Mouse (Mus musculus) lung, embryonic 16.5 days (tissue): ENCODE measurements at regions not wholly inside any gene's neighbourhood (a gene's known extent, or its start where the extent isn't known, plus 50 kb on each side); places are given as distances from the start of the nearest gene placed in this dataset.

Experiments
- ATAC-seq: fragments of 200-750 bp; cut with Nextera tagmentation; 2 replicates; pipeline ENCODE4 v1.8.0; 2017; ENCODE audit warnings: low read depth, mild to moderate bottlenecking, moderate library complexity
- H3K27ac ChIP-seq: fragments of 300-500 bp; sonication (generic); 2 replicates; pipeline ENCODE4 v1.5.1; 2014; ENCODE audit warnings: mild to moderate bottlenecking, control low read depth, low read length
- H3K27me3 ChIP-seq: fragments of 300-500 bp; sonication (generic); 2 replicates; pipeline ENCODE4 v1.6.1; 2014; ENCODE audit warnings: low read depth, low read length, mixed read lengths; ENCODE audit not compliant: control insufficient read depth, insufficient read depth
- H3K36me3 ChIP-seq: fragments of 300-500 bp; sonication (generic); 2 replicates; pipeline ENCODE4 v1.6.1; 2014; ENCODE audit warnings: low read length; ENCODE audit not compliant: control insufficient read depth, insufficient read depth
- H3K4me1 ChIP-seq: fragments of 300-500 bp; sonication (generic); replicated peaks from 2 replicates; pipeline ENCODE4 v1.6.1; 2014; ENCODE audit warnings: low read length, mixed read lengths; ENCODE audit not compliant: control insufficient read depth, insufficient read depth
- H3K4me2 ChIP-seq: fragments of 300-500 bp; sonication (generic); 2 replicates; pipeline ENCODE4 v1.6.1; 2014; ENCODE audit warnings: low read depth, low read length, control low read depth
- H3K4me3 ChIP-seq: fragments of 300-500 bp; sonication (generic); 2 replicates; pipeline ENCODE4 v1.5.1; 2014; ENCODE audit warnings: mild to moderate bottlenecking, low read length, control low read depth
- H3K9ac ChIP-seq: fragments of 300-500 bp; sonication (generic); 2 replicates; pipeline ENCODE4 v1.6.1; 2014; ENCODE audit warnings: low read length, control low read depth
- H3K9me3 ChIP-seq: fragments of 300-500 bp; sonication (generic); 2 replicates; pipeline ENCODE4 v1.6.1; 2016; ENCODE audit warnings: low read length; ENCODE audit not compliant: control insufficient read depth
- WGBS: fragments of 180-500 bp; shearing (Covaris S2); extraction: QIAGEN DNeasy Blood & Tissue Kit; methylation state at CpG from one replicate; pipeline ENCODE4 v1.1.7; 2014; 5-methylcytosine and 5-hydroxymethylcytosine counted together

DNA sequence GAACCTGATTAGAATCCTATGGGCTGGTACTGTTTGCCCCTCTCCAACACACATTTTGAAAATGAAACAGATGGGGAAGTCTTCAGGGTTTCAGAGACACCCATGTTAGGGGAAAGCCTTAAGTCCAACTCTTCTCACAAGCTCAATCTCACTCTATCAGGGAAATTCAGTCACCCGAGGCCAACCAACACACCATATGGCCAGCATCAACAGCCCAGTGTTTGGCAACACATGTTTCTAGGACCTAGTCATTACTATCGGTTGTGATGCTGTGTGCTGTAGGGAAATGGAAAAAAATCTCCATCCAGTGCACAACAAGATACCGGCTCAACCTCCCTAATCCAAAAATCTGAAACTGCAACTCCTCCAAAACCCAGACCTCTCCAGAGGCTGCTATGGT is 124.6 kb upstream of the Ly86 start:
- no peaks in the 10 kb centered on the region for H3K36me3 ChIP-seq
- H3K4me1 ChIP-seq = no peaks in the 10 kb centered on the region
- no peak overlapping the region for H3K27ac ChIP-seq
- no peak overlapping the region for H3K4me3 ChIP-seq
- H3K9me3 ChIP-seq = no peaks in the 10 kb centered on the region
- ATAC-seq = no peak
- no peak overlapping the region for H3K9ac ChIP-seq
- no peak overlapping the region for H3K4me2 ChIP-seq
- no peaks in the 10 kb centered on the region for H3K27me3 ChIP-seq
- WGBS = 62% methylated on average over 3 of the region's 3 CpGs

- H3K27me3 ChIP-seq = no peaks in the 10 kb centered on the region
- H3K36me3 ChIP-seq = no peaks in the 10 kb centered on the region
- WGBS = 57% methylated on average over 4 of the region's 4 CpGs
- no peaks in the 10 kb centered on the region for H3K4me1 ChIP-seq
- H3K9ac ChIP-seq = no peak overlapping the region
- H3K27ac ChIP-seq = no peak overlapping the region
- no peaks in the 10 kb centered on the region for H3K9me3 ChIP-seq
- no peak for ATAC-seq
- H3K4me3 ChIP-seq = no peak overlapping the region
- H3K4me2 ChIP-seq = no peak overlapping the region
Observed at GRCm38 (mm10) chr13:37218596-37218995, 126.4 kb upstream of the Ly86 start.

- Histone ChIP-seq H3K36me3 (no peaks in the 10 kb centered on the region), H3K4me3 (no peak overlapping the region), H3K27ac (no peak overlapping the region), H3K27me3 (no peaks in the 10 kb centered on the region), H3K4me2 (no peak overlapping the region), H3K4me1 (no peaks in the 10 kb centered on the region), H3K9ac (no peak overlapping the region), H3K9me3 (no peaks in the 10 kb centered on the region)
- WGBS = 70% methylated on average over 8 of the region's 8 CpGs
- ATAC-seq = no peak
Observed at GRCm38 (mm10) chr13:37214590-37215282, 130.3 kb upstream of the Ly86 start.

DNA sequence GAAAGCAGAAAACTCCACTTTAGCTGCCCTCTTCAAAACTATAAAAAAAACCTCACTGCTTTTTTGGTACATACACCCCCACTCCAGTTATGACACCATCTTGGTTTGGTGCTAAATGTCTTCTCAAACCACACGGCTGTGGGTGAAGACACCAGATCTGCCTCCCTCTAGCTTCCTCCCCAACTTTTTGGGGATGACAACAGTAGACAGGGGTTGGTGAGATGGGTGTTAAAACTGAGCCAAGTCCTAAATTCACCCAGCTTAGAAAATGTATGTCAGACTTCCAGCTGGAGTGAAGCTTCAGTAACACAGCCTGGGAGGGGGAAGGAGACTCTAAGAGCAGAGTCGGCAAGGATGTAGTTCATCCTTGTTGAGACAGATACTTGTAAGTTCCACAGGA is 147.1 kb upstream of the F13a1 start:
- WGBS = 87% methylated on average over 2 of the region's 2 CpGs
- no peaks in the 10 kb centered on the region for H3K27me3 ChIP-seq
- H3K36me3 ChIP-seq = no peaks in the 10 kb centered on the region
- no peak overlapping the region for H3K27ac ChIP-seq
- no peak overlapping the region for H3K4me3 ChIP-seq
- H3K4me1 ChIP-seq = no peaks in the 10 kb centered on the region
- no peaks in the 10 kb centered on the region for H3K9me3 ChIP-seq
- H3K9ac ChIP-seq = no peak overlapping the region
- no peak for ATAC-seq
- H3K4me2 ChIP-seq = no peak overlapping the region

DNA sequence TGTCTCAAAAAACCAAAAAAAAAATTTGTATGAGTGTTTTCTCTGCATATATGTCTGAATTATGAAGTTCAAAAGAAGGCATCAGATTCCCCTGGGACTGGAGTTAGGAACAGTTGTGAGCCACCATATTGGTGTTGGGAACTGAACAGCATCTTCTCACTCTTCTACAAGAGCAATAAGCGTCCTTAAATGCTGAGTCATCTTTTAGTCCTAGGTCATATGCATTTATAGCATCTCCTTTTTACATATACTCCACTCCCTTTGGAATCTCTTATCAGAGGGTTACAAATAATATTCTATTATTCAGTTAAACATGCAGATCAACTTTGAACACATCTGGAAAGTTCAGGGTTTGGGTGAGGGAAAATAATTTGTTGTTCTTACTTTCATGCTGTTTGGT is 145.8 kb upstream of the F13a1 start:
- Histone ChIP-seq H3K9me3 (no peaks in the 10 kb centered on the region), H3K27me3 (no peaks in the 10 kb centered on the region), H3K9ac (no peak overlapping the region), H3K36me3 (no peaks in the 10 kb centered on the region), H3K27ac (no peak overlapping the region), H3K4me1 (no peaks in the 10 kb centered on the region), H3K4me3 (no peak overlapping the region), H3K4me2 (no peak overlapping the region)
- WGBS = 67% methylated on average over 1 of the region's 1 CpGs
- ATAC-seq = no peak

- Histone ChIP-seq H3K9me3 (no peaks in the 10 kb centered on the region), H3K36me3 (no peaks in the 10 kb centered on the region), H3K4me1 (no peaks in the 10 kb centered on the region), H3K27ac (no peak overlapping the region), H3K9ac (no peak overlapping the region), H3K4me2 (no peak overlapping the region), H3K4me3 (no peak overlapping the region), H3K27me3 (no peaks in the 10 kb centered on the region)
- no peak for ATAC-seq
- 52% methylated on average over 9 of the region's 9 CpGs for whole genome bisulfite sequencing
Observed at GRCm38 (mm10) chr13:37181169-37181787, 131.2 kb upstream of the F13a1 start.

DNA sequence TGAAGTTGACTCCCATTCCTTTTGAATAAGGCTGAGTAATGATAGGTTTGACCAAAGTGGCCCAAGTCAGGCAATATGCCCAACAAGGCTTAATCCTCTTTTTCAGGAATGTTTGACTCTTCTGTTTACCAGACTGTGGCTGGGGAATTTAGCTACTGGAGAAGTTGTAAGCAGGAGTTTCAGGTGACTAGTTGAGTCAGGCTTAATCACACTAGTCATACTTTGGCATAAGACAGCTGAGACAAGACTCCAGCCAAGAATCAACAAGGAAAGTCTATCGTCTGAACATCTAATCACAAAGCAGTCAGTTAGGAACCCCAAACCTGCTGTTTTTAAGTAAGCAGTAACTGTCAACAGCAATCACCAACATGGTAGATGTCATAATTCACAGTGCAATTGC is 126.5 kb upstream of the F13a1 start:
- Histone ChIP-seq H3K36me3 (no peaks in the 10 kb centered on the region), H3K9ac (no peak overlapping the region), H3K4me2 (no peak overlapping the region), H3K9me3 (no peaks in the 10 kb centered on the region), H3K27me3 (no peaks in the 10 kb centered on the region), H3K4me1 (no peaks in the 10 kb centered on the region), H3K27ac (no peak overlapping the region), H3K4me3 (no peak overlapping the region)
- no peak for ATAC-seq
- WGBS = 88% methylated on average over 1 of the region's 1 CpGs

GRCm38 (mm10) chr13:37175997-37176396 is 126.0 kb upstream of the F13a1 start:
- WGBS = 84% methylated on average over 8 of the region's 8 CpGs

GRCm38 (mm10) chr13:37158831-37159522 is 108.9 kb upstream of the F13a1 start:
- 57% methylated on average over 4 of the region's 4 CpGs for WGBS
- Histone ChIP-seq H3K27me3 (no peaks in the 10 kb centered on the region), H3K27ac (no peak overlapping the region), H3K4me1 (no peaks in the 10 kb centered on the region; the same call in 1 of the 2 replicates), H3K4me2 (no peak overlapping the region), H3K9ac (no peak overlapping the region), H3K9me3 (no peaks in the 10 kb centered on the region), H3K36me3 (no peaks in the 10 kb centered on the region), H3K4me3 (no peak overlapping the region)
- no peak for ATAC-seq

More at GRCm38 (mm10) chr13:37175997-37176396, 126.0 kb upstream of the F13a1 start:
- Histone ChIP-seq H3K9ac (no peak overlapping the region), H3K27ac (no peak overlapping the region), H3K9me3 (no peaks in the 10 kb centered on the region), H3K4me2 (no peak overlapping the region), H3K36me3 (no peaks in the 10 kb centered on the region), H3K4me3 (no peak overlapping the region), H3K27me3 (no peaks in the 10 kb centered on the region), H3K4me1 (no peaks in the 10 kb centered on the region)
- no peak for ATAC-seq
